Mouse (Mus musculus): Measurements from ENCODE around the gene Dgkh. TPM values are rescaled to one million over a fixed set of nuclear protein-coding genes. Genes with fewer than 3 reads are reported as not detected.
A peak's percentile ranks its signal among the peaks of the same experiment; 100 is the strongest.
"Not testable (repeated sequence)": the region's sequence is repeated elsewhere in the genome, so short reads cannot be mapped to it uniquely, and the experiment has no call there.

Gene Dgkh
- total RNA-seq, 2 experiments from 2014 or later, result 0.23 TPM; not detected in 1

GRCm38 (mm10) chr14:78563211-78563610 is 169.4 kb downstream of the Dgkh start:
- no peak for ATAC-seq (replicated peaks; ENCODE audit: low FRiP score, low TSS enrichment, poor library complexity, severe bottlenecking)

- ATAC-seq (replicated peaks; ENCODE audit: low FRiP score, low TSS enrichment, poor library complexity, severe bottlenecking), result no peak
These were observed 170.5 kb downstream of the Dgkh start for GRCm38 (mm10) chr14:78562121-78562520.

GRCm38 (mm10) chr14:78559042-78559441 is 173.5 kb downstream of the Dgkh start:
- no peak for ATAC-seq (replicated peaks; ENCODE audit: low FRiP score, low TSS enrichment, poor library complexity, severe bottlenecking)

- not testable (repeated sequence) for ATAC-seq (replicated peaks; ENCODE audit: low FRiP score, low TSS enrichment, poor library complexity, severe bottlenecking)
These were observed 177.7 kb downstream of the Dgkh start for GRCm38 (mm10) chr14:78554830-78555229.

GRCm38 (mm10) chr14:78553661-78554060 is 178.9 kb downstream of the Dgkh start:
- ATAC-seq (replicated peaks; ENCODE audit: low FRiP score, low TSS enrichment, poor library complexity, severe bottlenecking), result no peak

GRCm38 (mm10) chr14:78548807-78549206 is 183.8 kb downstream of the Dgkh start:
- ATAC-seq (replicated peaks; ENCODE audit: low FRiP score, low TSS enrichment, poor library complexity, severe bottlenecking), result no peak

- ATAC-seq (replicated peaks; ENCODE audit: low FRiP score, low TSS enrichment, poor library complexity, severe bottlenecking), result no peak
These were observed 191.3 kb downstream of the Dgkh start for GRCm38 (mm10) chr14:78541319-78541718.

GRCm38 (mm10) chr14:78539821-78540220 is 192.8 kb downstream of the Dgkh start:
- ATAC-seq (replicated peaks; ENCODE audit: low FRiP score, low TSS enrichment, poor library complexity, severe bottlenecking), result no peak

- no peak for ATAC-seq (replicated peaks; ENCODE audit: low FRiP score, low TSS enrichment, poor library complexity, severe bottlenecking)
These were observed 193.8 kb downstream of the Dgkh start for GRCm38 (mm10) chr14:78538572-78539320.

GRCm38 (mm10) chr14:78537551-78537950 is 195.0 kb downstream of the Dgkh start:
- ATAC-seq (replicated peaks; ENCODE audit: low FRiP score, low TSS enrichment, poor library complexity, severe bottlenecking), result peak; percentile 5; the same call in 1 of the 2 replicates

- ATAC-seq (replicated peaks; ENCODE audit: low FRiP score, low TSS enrichment, poor library complexity, severe bottlenecking), result peak; percentile 88
These were observed 196.1 kb downstream of the Dgkh start, which contains the start of gene Akap11 for GRCm38 (mm10) chr14:78536281-78537165. Gene Akap11, minus strand, starts transcription at chr14:78536808.

- ATAC-seq (replicated peaks; ENCODE audit: low FRiP score, low TSS enrichment, poor library complexity, severe bottlenecking), result no peak
These were observed 197.2 kb downstream of the Dgkh start for GRCm38 (mm10) chr14:78535366-78535765.

- ATAC-seq (replicated peaks; ENCODE audit: low FRiP score, low TSS enrichment, poor library complexity, severe bottlenecking), result no peak
These were observed 197.9 kb downstream of the Dgkh start for GRCm38 (mm10) chr14:78534651-78535050.

GRCm38 (mm10) chr14:78533701-78534100 is 198.9 kb downstream of the Dgkh start:
- no peak for ATAC-seq (replicated peaks; ENCODE audit: low FRiP score, low TSS enrichment, poor library complexity, severe bottlenecking)

- peak; percentile 25; the same call in 1 of the 2 replicates for ATAC-seq (replicated peaks; ENCODE audit: low FRiP score, low TSS enrichment, poor library complexity, severe bottlenecking)
These were observed 200.2 kb downstream of the Dgkh start for GRCm38 (mm10) chr14:78532345-78532744.

- no peak for ATAC-seq (replicated peaks; ENCODE audit: low FRiP score, low TSS enrichment, poor library complexity, severe bottlenecking)
These were observed 202.3 kb downstream of the Dgkh start for GRCm38 (mm10) chr14:78530256-78530655.

- ATAC-seq (replicated peaks; ENCODE audit: low FRiP score, low TSS enrichment, poor library complexity, severe bottlenecking), result no peak
These were observed 203.8 kb downstream of the Dgkh start for GRCm38 (mm10) chr14:78528461-78529425.

GRCm38 (mm10) chr14:78526907-78527306 is 205.7 kb downstream of the Dgkh start:
- ATAC-seq (replicated peaks; ENCODE audit: low FRiP score, low TSS enrichment, poor library complexity, severe bottlenecking), result no peak

GRCm38 (mm10) chr14:78526475-78526874 is 206.1 kb downstream of the Dgkh start:
- ATAC-seq (replicated peaks; ENCODE audit: low FRiP score, low TSS enrichment, poor library complexity, severe bottlenecking), result no peak
